ENCODE assay signal across 20 mouse cellular contexts in the genomic region with DNA sequence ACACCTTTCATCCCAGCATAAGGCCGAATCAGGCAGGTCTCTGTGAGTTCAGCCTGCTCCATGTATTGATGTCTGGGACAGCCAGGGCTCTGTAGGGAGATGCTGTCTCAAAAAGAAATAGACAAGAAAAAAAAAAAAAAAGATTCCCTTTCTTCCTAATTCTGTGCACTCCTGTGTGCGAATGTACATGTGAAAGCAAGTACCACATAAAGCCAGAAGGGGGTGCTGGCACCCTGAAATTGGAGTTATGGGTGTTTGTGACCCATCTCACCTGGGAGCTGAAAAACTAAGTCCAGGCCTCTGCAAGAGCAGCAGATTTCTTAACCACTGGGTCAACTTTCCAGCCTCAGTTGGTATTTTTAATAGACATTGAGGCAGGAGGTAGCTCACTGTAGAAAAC.
DNase-seq lines count a peak whose midpoint lies in the region; ATAC-seq and TF ChIP-seq lines count a peak whose summit lies in the region.
"Had no signal": no experiment of that assay in that cellular context is flagged by ENCODE, and none has a peak within 500 bp of the region (broad histone marks: within the 10 kb centered on the region; RNA-seq: fewer than 3 reads in every experiment).

No protein-coding gene starts in this region.

- peak; percentile 35 for TF ChIP-seq CTCF in Patski (IDR thresholded peaks at IDR 0.05)
- no peak for TF ChIP-seq CTCF in gastrocnemius, adult 2 months (IDR thresholded peaks at IDR 0.05)

- no peak overlapping the region for H3K9ac ChIP-seq in kidney, embryonic 14.5 days (ENCODE audit: low read depth, low read length)
- H3K9ac ChIP-seq: embryonic facial prominence, embryonic 12.5 days; intestine, embryonic 15.5 days; liver, embryonic 13.5 days; midbrain, embryonic 13.5 days had no signal

- intact Hi-C loops in gastrocnemius, adult 2 months (cut with DNase I), result no loop called here

- H3K4me1 ChIP-seq in kidney, embryonic 14.5 days (ENCODE audit: control insufficient read depth, insufficient read depth, low read length), result no peaks in the 10 kb centered on the region
- H3K4me1 ChIP-seq: embryonic facial prominence, embryonic 12.5 days; intestine, embryonic 15.5 days; liver, embryonic 13.5 days had no signal

- 65% methylated on average over 2 of the region's 2 CpGs for WGBS in kidney, embryonic 14.5 days

- no peaks in the 10 kb centered on the region for H3K9me3 ChIP-seq in kidney, embryonic 14.5 days (ENCODE audit: control insufficient read depth, low read length)
- H3K9me3 ChIP-seq: embryonic facial prominence, embryonic 12.5 days; forebrain, embryonic 10.5 days; intestine, embryonic 15.5 days; liver, embryonic 13.5 days; midbrain, embryonic 13.5 days had no signal

- no peak overlapping the region for H3K4me2 ChIP-seq in kidney, embryonic 14.5 days (replicated peaks; ENCODE audit: low read depth, low read length)
- H3K4me2 ChIP-seq: embryonic facial prominence, embryonic 12.5 days; heart, embryonic 11.5 days; intestine, embryonic 15.5 days; liver, embryonic 13.5 days; midbrain, embryonic 13.5 days had no signal

- peaks cover 14% of the 10 kb centered on the region for H3K27me3 ChIP-seq in kidney, embryonic 14.5 days (ENCODE audit: control insufficient read depth, insufficient read depth, low read length)
- peaks cover 26% of the 10 kb centered on the region for H3K27me3 ChIP-seq in Patski
- H3K27me3 ChIP-seq: embryonic facial prominence, embryonic 12.5 days; intestine, embryonic 15.5 days; liver, embryonic 13.5 days; midbrain, embryonic 13.5 days had no signal

- H3K4me3 ChIP-seq in kidney, embryonic 14.5 days (ENCODE audit: low read length), result no peak overlapping the region
- H3K4me3 ChIP-seq in gastrocnemius, adult 2 months, result no peak overlapping the region
- H3K4me3 ChIP-seq: embryonic facial prominence, embryonic 12.5 days; forebrain, embryonic 10.5 days; intestine, embryonic 15.5 days; liver, embryonic 13.5 days; midbrain, embryonic 13.5 days had no signal

- in situ Hi-C loops in Patski (cut with MboI; ENCODE audit: low pct_unique_long_range_greater_than_20kb), result no loop called here

- H3K27ac ChIP-seq in kidney, embryonic 14.5 days (ENCODE audit: low read depth, low read length), result no peak overlapping the region
- H3K27ac ChIP-seq in gastrocnemius, adult 2 months, result no peak overlapping the region
- H3K27ac ChIP-seq: embryonic facial prominence, embryonic 12.5 days; forebrain, embryonic 10.5 days; intestine, embryonic 15.5 days; liver, embryonic 13.5 days; midbrain, embryonic 13.5 days had no signal

- CTCF ChIA-PET in Patski (lab: Charles Lee), result no interaction called here

- ATAC-seq in kidney, embryonic 14.5 days (ENCODE audit: low FRiP score, low TSS enrichment), result no peak
- no peak for ATAC-seq in Patski
- ATAC-seq: intestine, embryonic 15.5 days; midbrain, embryonic 13.5 days had no signal

- POLR2A ChIA-PET in Patski (lab: Charles Lee), result no interaction called here

- DNase-seq in embryo, embryonic 10 days (ENCODE audit: low spot score), result peak; percentile 31
- no peak for DNase-seq in embryo, embryonic 11 days
- DNase-seq in kidney, adult 9 months, result peak; percentile 13
- DNase-seq in 416B (ENCODE audit: low read depth) (peak; percentile 5), Patski (ENCODE audit: low read depth, low spot score) (no peak)
- no peak for DNase-seq in B cell, adult 2 months
- no peak for DNase-seq in gastrocnemius, adult 2 months
- DNase-seq: cerebellum, adult 8-10 months; gastrocnemius, postnatal 10 days; heart, postnatal 4 days; liver, embryonic 13.5 days; lung, postnatal 36 days; right cerebral cortex, postnatal 25 days; thymus, adult 18-20 months had no signal

- H3K36me3 ChIP-seq in kidney, embryonic 14.5 days (ENCODE audit: control insufficient read depth, insufficient read depth, low read length), result no peaks in the 10 kb centered on the region
- H3K36me3 ChIP-seq: embryonic facial prominence, embryonic 12.5 days; forebrain, embryonic 10.5 days; intestine, embryonic 15.5 days; liver, embryonic 13.5 days; midbrain, embryonic 13.5 days had no signal

Comparison
In these comparisons a context has a peak if more than half of its experiments do, and no peak if none do; other contexts are left out.
1. DNase-seq: peak in embryo, embryonic 10 days (single experiment), kidney, adult 9 months (single experiment) and 416B (single experiment); none in embryo, embryonic 11 days (single experiment), Patski (single experiment), B cell, adult 2 months (0 of 2) and gastrocnemius, adult 2 months (single experiment).